Mouse (Mus musculus): ENCODE data around the gene Syn3. TPM values are rescaled to one million over a fixed set of nuclear protein-coding genes. Genes with fewer than 3 reads are reported as not detected.

Syn3 gene
- total RNA-seq, 2 experiments from 2014 or later: 28.1 to 34.6 TPM

DNA sequence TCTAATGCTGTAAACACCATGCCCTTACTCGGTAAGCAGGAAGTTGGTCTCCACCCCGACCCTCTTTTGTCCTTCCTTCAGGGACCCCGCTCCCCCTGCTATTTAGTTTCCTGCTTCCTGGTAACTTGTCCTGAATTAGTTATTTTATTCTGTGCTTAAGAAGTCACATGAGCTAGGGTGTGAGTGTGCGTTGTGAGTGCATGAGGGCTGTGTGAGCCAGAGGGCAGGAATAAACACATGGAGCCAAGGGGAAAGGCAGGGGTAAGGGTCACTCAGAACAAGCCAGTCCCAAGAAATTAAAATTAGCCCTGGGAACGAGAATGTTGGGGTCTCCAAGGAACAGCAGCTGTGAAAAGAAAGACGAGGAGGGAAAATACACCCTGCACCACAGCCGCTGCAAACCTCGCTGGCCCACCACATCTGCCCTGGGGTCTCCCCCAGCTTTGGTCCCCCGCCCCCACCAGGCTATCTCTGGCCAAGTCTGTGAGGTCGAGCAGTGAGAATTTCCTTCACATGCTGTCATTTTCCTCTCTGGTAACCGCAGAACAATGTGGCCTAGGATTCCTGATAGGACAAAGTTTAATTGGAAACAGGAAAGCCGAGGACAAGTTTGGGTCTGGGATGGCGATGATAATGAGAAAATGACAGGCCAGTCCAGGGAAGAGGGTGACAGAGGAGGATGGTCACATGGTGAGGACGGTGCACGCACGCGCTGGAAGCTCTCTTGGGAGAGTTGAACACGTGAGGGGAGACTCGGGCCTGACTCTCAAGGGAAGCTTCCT is 225.1 kb downstream of the Syn3 start:
- no peak for DNase-seq (ENCODE audit: low spot score in 2 of 2)
- intact Hi-C loops (cut with DNase I): no loop called here

- no peak for DNase-seq (ENCODE audit: low spot score in 2 of 2)
- intact Hi-C loops (cut with DNase I): no loop called here
Measured at GRCm38 (mm10) chr10:86272826-86273225, 225.9 kb downstream of the Syn3 start.

DNA sequence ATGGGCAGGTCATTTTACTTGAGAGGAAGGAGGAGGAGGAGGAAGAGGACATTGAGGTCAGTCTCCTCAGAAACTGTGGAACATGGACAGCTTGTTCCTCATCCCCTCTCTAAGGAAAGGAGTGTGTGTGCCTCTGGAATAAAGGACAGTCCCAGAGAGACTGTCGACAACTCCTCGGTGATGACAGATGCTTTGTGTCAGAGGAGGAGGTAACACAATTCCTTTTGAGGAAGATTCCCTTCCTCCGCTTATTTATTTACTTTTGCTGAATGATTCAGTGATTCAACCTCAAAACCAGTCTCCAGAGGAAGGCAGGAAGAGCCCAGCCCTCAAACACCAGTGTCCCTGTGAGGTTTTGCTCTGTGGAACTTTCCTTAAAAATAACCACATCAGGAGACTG is 228.4 kb downstream of the Syn3 start:
- DNase-seq (ENCODE audit: low spot score in 2 of 2): no peak
- intact Hi-C loops (cut with DNase I): no loop called here

GRCm38 (mm10) chr10:86264618-86265017 is 234.1 kb downstream of the Syn3 start:
- no peak for DNase-seq (ENCODE audit: low spot score in 2 of 2)

DNA sequence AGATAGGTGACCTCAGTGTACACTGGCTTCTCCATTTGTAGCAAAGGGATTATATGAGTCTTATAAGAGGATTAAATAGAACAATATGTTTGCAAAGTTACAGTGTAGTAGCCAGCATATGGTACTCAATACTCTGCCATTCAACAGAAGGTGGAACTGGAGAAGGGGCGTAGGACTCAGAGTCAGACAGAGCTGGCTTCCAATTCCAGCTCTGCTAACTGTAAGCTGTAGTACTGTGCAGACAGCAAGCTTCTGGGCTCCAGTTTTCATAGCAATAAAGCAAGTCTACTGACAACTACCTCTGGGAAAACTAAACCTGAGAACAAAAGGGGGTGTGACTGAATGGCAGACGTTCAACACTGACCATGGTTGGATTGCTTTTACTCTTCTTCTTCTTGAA is 237.0 kb downstream of the Syn3 start:
- DNase-seq (ENCODE audit: low spot score in 2 of 2): no peak
- intact Hi-C loops (cut with DNase I): no loop called here

More at GRCm38 (mm10) chr10:86264618-86265017, 234.1 kb downstream of the Syn3 start:
- intact Hi-C loops (cut with DNase I): no loop called here

GRCm38 (mm10) chr10:86258992-86259391 is 239.7 kb downstream of the Syn3 start:
- no peak for DNase-seq (ENCODE audit: low spot score in 2 of 2)
- intact Hi-C loops (cut with DNase I): no loop called here

DNA sequence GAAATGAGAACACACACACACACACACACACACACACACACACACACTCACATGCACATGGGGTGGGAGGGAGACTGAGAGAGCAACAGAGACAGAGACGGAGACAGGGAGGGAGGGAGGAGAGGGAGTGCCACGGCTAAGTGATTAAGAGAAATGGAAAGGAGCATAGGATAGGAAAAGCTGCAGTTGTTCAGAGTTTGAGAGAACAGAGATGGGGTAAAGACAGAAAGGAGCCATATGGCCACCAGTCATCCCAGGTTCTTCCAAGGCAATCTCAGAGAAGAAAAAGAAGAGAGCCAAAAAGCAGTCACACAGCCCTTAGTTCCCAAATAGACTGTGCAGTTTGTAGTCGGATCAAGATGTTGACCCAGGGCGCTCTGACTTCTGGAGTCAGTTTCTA is 240.7 kb downstream of the Syn3 start:
- no peak for DNase-seq (ENCODE audit: low spot score in 2 of 2)
- intact Hi-C loops (cut with DNase I): no loop called here

DNA sequence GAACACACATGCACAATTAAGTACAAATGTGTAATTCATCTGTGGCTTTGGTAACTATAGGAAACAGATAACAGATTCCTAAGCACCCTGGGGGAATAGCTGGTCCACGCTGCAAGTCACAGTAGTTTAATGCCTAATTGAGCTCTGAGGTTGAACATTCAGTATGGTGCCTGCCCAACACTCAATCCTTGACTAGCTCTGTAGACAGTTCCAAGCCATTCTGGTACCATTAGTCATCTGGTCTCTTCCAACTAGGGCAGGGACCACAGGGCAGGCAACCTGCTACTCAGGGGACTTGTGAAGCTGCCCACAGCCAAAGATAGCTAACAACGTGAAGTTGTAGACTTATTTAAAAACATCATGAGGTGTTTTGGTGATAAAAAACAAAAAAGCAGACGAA is 241.7 kb downstream of the Syn3 start:
- intact Hi-C loops (cut with DNase I): no loop called here
- no peak for DNase-seq (ENCODE audit: low spot score in 2 of 2)

- intact Hi-C loops (cut with DNase I): no loop called here
Measured at GRCm38 (mm10) chr10:86256221-86256620, 242.5 kb downstream of the Syn3 start.

GRCm38 (mm10) chr10:86250149-86250922 is 248.4 kb downstream of the Syn3 start:
- intact Hi-C loops (cut with DNase I): no loop called here
- DNase-seq (ENCODE audit: low spot score in 2 of 2): no peak

More at GRCm38 (mm10) chr10:86256221-86256620, 242.5 kb downstream of the Syn3 start:
- no peak for DNase-seq (ENCODE audit: low spot score in 2 of 2)

DNA sequence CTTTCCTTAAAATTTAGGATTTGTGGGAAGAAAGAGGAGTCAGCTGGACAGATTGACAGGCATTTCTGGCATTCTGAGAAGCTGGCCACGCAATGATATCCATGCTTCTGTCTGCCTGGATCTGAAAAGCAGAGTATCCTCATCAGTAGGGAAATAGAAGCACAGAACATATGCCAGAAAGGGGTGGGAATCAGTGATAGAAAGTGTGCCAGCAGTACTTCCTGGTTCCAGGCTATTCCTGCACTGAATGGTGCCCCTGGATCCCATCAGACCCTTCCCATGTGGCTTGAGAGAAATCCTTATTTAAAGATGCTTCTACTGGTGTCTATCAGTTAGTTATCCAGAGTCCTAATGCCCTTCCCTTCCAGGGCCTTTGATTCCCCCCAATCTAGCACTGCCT is 249.4 kb downstream of the Syn3 start:
- no peak for DNase-seq (ENCODE audit: low spot score in 2 of 2)
- intact Hi-C loops (cut with DNase I): no loop called here

GRCm38 (mm10) chr10:86248807-86249206 is 249.9 kb downstream of the Syn3 start:
- intact Hi-C loops (cut with DNase I): no loop called here
- no peak for DNase-seq (ENCODE audit: low spot score in 2 of 2)

GRCm38 (mm10) chr10:86248131-86248740 is 250.5 kb downstream of the Syn3 start:
- DNase-seq (ENCODE audit: low spot score in 2 of 2): no peak
- intact Hi-C loops (cut with DNase I): no loop called here

DNA sequence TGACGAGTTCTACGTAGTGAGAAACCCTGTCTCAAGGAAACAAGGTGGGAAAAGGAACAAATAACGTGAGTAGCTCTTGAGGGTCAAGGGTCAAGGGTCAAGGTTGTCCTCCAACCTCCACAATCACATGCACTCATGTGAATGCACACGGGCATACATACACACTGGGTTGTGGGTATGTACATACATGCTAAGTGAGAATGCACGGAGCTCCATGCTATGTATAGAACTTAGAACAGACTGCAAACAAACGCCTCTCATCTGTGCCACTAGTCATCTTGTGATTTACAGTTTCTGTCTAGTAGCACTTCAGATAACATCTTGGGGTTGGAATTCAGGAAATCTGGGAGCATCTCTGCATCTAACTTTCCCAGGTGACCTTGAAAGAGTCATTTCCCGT is 253.3 kb downstream of the Syn3 start:
- intact Hi-C loops (cut with DNase I): no loop called here

DNA sequence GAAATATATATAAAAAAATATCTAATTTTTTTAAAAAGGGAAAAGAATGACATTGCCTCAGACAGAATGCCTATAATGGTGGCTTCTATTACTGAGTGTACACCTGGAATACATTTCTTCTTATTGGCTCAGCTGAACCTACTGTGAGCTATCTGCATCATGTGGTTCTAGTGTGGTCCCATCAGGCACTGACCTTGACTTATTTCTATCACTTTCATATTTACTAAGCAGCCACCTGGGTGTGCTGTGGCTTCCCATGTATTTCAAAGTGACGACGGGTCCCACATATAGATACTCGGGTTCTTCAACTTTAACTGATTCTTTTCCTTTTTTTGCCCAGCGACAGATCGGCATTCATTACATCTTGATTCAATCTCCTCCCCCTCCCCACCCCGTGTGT is 255.2 kb downstream of the Syn3 start:
- DNase-seq (ENCODE audit: low spot score in 2 of 2): no peak
- intact Hi-C loops (cut with DNase I): no loop called here

More for the DNA sequence above, 253.3 kb downstream of the Syn3 start:
- DNase-seq (ENCODE audit: low spot score in 2 of 2): no peak

DNA sequence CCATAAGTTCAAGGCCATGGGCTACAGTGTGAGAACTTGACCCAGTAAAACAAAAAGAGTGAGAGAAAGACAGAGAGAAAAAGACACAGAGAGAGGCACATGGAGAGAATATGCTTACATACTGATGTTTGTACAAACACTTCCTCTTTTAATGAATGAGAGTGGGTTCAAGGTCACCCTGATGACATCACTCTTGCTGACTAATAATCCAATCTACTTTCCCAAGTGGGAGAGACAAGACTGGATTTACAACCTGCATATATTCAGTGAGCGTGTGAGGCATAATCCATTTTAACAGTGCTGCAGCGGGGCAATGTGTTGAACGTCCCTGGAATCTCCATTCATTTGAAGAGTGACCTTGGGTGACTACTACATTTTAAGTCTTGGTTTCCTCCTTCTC is 256.0 kb downstream of the Syn3 start:
- intact Hi-C loops (cut with DNase I): no loop called here
- no peak for DNase-seq (ENCODE audit: low spot score in 2 of 2)

- no peak for DNase-seq (ENCODE audit: low spot score in 2 of 2)
- intact Hi-C loops (cut with DNase I): no loop called here
Measured at GRCm38 (mm10) chr10:86230006-86230405, 268.7 kb downstream of the Syn3 start.

- intact Hi-C loops (cut with DNase I): no loop called here
- DNase-seq (ENCODE audit: low spot score in 2 of 2): no peak
Measured at GRCm38 (mm10) chr10:86225480-86225879, 273.2 kb downstream of the Syn3 start.

DNA sequence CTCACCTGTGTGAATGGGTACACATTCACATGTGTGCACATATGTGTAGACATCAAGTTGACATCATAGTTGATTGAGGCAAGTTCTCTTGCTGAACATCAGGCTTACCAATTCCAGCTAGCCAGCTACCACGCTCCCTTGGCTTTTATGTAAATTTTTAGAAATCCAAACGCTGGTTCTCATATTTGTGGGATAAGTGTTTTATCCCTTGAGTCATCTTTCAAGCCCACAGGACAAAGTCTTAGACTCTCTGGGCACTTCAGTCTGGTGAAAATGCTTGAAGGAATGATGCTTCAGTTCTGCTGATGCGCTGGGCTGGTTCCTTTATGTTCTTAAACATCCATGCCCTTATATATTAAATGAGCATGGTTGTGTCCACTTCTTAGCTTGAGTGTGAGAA is 279.7 kb downstream of the Syn3 start:
- intact Hi-C loops (cut with DNase I): no loop called here
- DNase-seq (ENCODE audit: low spot score in 2 of 2): no peak

DNA sequence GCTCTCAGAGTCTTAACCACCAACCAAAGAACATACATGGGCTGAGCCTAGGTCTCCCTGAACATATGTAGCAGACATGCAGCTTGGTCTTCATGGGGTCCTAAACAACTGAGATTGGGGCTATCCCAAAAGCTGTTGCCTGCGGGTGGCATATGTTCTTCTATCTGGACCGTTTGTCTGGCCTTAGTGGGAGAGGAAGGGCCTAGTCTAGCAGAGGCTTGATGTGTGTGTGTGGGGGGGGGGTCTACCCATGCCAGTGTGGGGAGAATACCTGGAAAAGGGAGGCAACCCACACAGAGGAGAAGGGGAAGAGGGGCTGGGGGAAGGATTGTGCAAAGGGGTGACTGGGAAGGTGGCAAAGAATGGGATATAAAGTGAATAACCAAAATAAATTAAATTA is 281.9 kb downstream of the Syn3 start:
- intact Hi-C loops (cut with DNase I): no loop called here
- DNase-seq (ENCODE audit: low spot score in 2 of 2): no peak

GRCm38 (mm10) chr10:86212062-86212461 is 286.6 kb downstream of the Syn3 start:
- DNase-seq (ENCODE audit: low spot score in 2 of 2): no peak
- intact Hi-C loops (cut with DNase I): no loop called here

Measured in left cerebral cortex, postnatal 36 days (tissue).